9 mouse cellular contexts compared by ENCODE assay signal in genomic region chr15:99703104-99703503, GRCm38 (mm10). TPM values are rescaled to one million over a fixed set of nuclear protein-coding genes. Genes with fewer than 3 reads are reported as not detected.
DNase-seq lines count a peak whose midpoint lies in the region; ATAC-seq and TF ChIP-seq lines count a peak whose summit lies in the region.
"Had no signal": no experiment of that assay in that cellular context is flagged by ENCODE, and none has a peak within 500 bp of the region (broad histone marks: within the 10 kb centered on the region; RNA-seq: fewer than 3 reads in every experiment).

No protein-coding gene starts in this region.

- WGBS in heart, embryonic 10.5 days: 65% methylated on average over 9 of the region's 9 CpGs
- WGBS in heart, embryonic 16.5 days: 63% methylated on average over 9 of the region's 9 CpGs
- 64% methylated on average over 9 of the region's 9 CpGs for WGBS in midbrain, embryonic 10.5 days

- intact Hi-C loops in heart, postnatal 25 days (cut with DNase I): loop anchor here (2.0 kb wide), 1 partner anchor 70 kb away; the partner anchor contains the start of gene Cers5

- H3K4me2 ChIP-seq in heart, embryonic 16.5 days (ENCODE audit: low read depth, low read length): peak overlapping the region; percentile 82

- peaks cover 44% of the 10 kb centered on the region for H3K36me3 ChIP-seq in heart, embryonic 10.5 days
- peaks cover 16% of the 10 kb centered on the region for H3K36me3 ChIP-seq in ES-E14 (ENCODE audit: control insufficient read depth, insufficient read depth, low read length, poor library complexity, severe bottlenecking)
- peaks cover 18% of the 10 kb centered on the region for H3K36me3 ChIP-seq in heart, embryonic 16.5 days (ENCODE audit: control insufficient read depth, insufficient read depth)
- H3K36me3 ChIP-seq in midbrain, embryonic 10.5 days: peaks cover 48% of the 10 kb centered on the region

- in situ Hi-C loops in ES-E14 (cut with MboI; ENCODE audit: low sequenced_read_pairs in 2 of 2, unreplicated experiment in 2 of 2): no loop called here

- H3K27me3 ChIP-seq in heart, embryonic 10.5 days (ENCODE audit: insufficient read depth, poor library complexity, severe bottlenecking): peaks cover 14% of the 10 kb centered on the region
- H3K27me3 ChIP-seq in heart, embryonic 16.5 days (ENCODE audit: control insufficient read depth, insufficient read depth, low read length): 0 out of 2 replicates have a peak, but pooled peaks cover 4% of the 10 kb centered on the region
- H3K27me3 ChIP-seq in midbrain, embryonic 10.5 days (ENCODE audit: low read depth, poor library complexity, severe bottlenecking): peaks cover 8% of the 10 kb centered on the region

- H3K27ac ChIP-seq in heart, embryonic 10.5 days: peak overlapping the region; percentile 100; the same call in 1 of the 2 replicates
- H3K27ac ChIP-seq in ES-E14 (ENCODE audit: insufficient read depth, low read depth, low read length, poor library complexity, severe bottlenecking): peak overlapping the region; percentile 89
- peak overlapping the region; percentile 95 for H3K27ac ChIP-seq in heart, embryonic 16.5 days (ENCODE audit: low read length)
- H3K27ac ChIP-seq in midbrain, embryonic 10.5 days (replicated peaks): peak overlapping the region; percentile 100

- H3K9ac ChIP-seq in ES-E14 (ENCODE audit: insufficient read depth, low read depth, low read length, poor library complexity, severe bottlenecking): peak overlapping the region; percentile 76
- peak overlapping the region; percentile 89 for H3K9ac ChIP-seq in heart, embryonic 16.5 days (ENCODE audit: low read length)

- H3K4me1 ChIP-seq in heart, embryonic 10.5 days: peaks cover 65% of the 10 kb centered on the region
- H3K4me1 ChIP-seq in ES-E14 (ENCODE audit: control insufficient read depth in 2 of 2, insufficient read depth in 2 of 2, low read length in 2 of 2, poor library complexity in 1 of 2): peaks cover 10 to 22% of the 10 kb centered on the region in 2 experiments; a peak in 3 of 4 replicates
- H3K4me1 ChIP-seq in heart, embryonic 16.5 days (ENCODE audit: control insufficient read depth, insufficient read depth, low read length): peaks cover 39% of the 10 kb centered on the region
- peaks cover 52% of the 10 kb centered on the region for H3K4me1 ChIP-seq in midbrain, embryonic 10.5 days

- no peak for DNase-seq in heart, embryonic 10.5 days (ENCODE audit: low spot score)
- DNase-seq in heart, postnatal 25 days (ENCODE audit: low spot score): no peak
- DNase-seq in ES-E14 (ENCODE audit: low read depth, low spot score): no peak
- DNase-seq in midbrain, embryonic 10.5 days (ENCODE audit: low spot score): no peak
- DNase-seq in testis, postnatal 14 days (ENCODE audit: low spot score): no peak
- DNase-seq in gastrocnemius, postnatal 4 days (ENCODE audit: low spot score in 2 of 2): no peak
- no peak for DNase-seq in right cerebral cortex, adult 18-20 months

- no peaks in the 10 kb centered on the region for H3K9me3 ChIP-seq in heart, embryonic 10.5 days
- H3K9me3 ChIP-seq in ES-E14 (ENCODE audit: control insufficient read depth, insufficient read depth, low read depth, low read length): no peaks in the 10 kb centered on the region
- H3K9me3 ChIP-seq in heart, embryonic 16.5 days (replicated peaks; ENCODE audit: control insufficient read depth, low read length): no peaks in the 10 kb centered on the region
- H3K9me3 ChIP-seq in midbrain, embryonic 10.5 days (replicated peaks): no peaks in the 10 kb centered on the region

- peak overlapping the region; percentile 92 for H3K4me3 ChIP-seq in heart, embryonic 10.5 days
- peak overlapping the region; percentile 89 to 90 for H3K4me3 ChIP-seq in ES-E14 (ENCODE audit: insufficient read depth in 1 of 2, low read depth in 1 of 2, low read length in 2 of 2, poor library complexity in 1 of 2, severe bottlenecking in 1 of 2)
- peak overlapping the region; percentile 71 for H3K4me3 ChIP-seq in heart, embryonic 16.5 days (ENCODE audit: low read length)
- H3K4me3 ChIP-seq in midbrain, embryonic 10.5 days: peak overlapping the region; percentile 93

- no peak for ATAC-seq in heart, embryonic 16.5 days (replicated peaks; ENCODE audit: extremely low read depth, insufficient read depth, low FRiP score)

TF ChIP-seq in ES-E14, 5 proteins besides CTCF, POLR2A, EP300 and RAD21:
- TF ChIP-seq HCFC1 (IDR thresholded peaks at IDR 0.05; ENCODE audit: borderline replicate concordance, insufficient read depth, low read length) (no peak), CHD2 (IDR thresholded peaks at IDR 0.05; ENCODE audit: low read depth, low read length) (no peak), MAFK (IDR thresholded peaks at IDR 0.05; ENCODE audit: insufficient read depth, low read depth, low read length) (no peak), ZC3H11A (IDR thresholded peaks at IDR 0.05; ENCODE audit: borderline replicate concordance, low read depth, low read length) (no peak), ZNF384 (IDR thresholded peaks at IDR 0.05; ENCODE audit: low read depth, low read length) (no peak)

RNA-seq across cellular contexts. Expression of gene Smarcd1, which starts 1.2 kb away (rescaled TPM):
- polyA plus RNA-seq in heart, embryonic 10.5 days (2016; fragmentation: Nextera tagmentation; extraction: Ambion mirVana): 31.1 and 45.5 TPM in 2 replicates
- total RNA-seq in heart, postnatal 25 days (2021): 10 to 100 TPM; 23.5 to 25.3 TPM
- total RNA-seq in ES-E14 (2012; rRNA removed): 62.1 and 76.3 TPM in 2 replicates
- 21.7 and 21.9 TPM in 2 replicates for polyA plus RNA-seq in heart, embryonic 16.5 days (2015; fragmentation: Nextera tagmentation; extraction: Ambion mirVana)
- 98.1 and 112 TPM in 2 replicates for polyA plus RNA-seq in midbrain, embryonic 10.5 days (2016; fragmentation: Nextera tagmentation; extraction: Ambion mirVana)
- 10 to 100 TPM; 26.9 to 34.7 TPM for total RNA-seq in gastrocnemius, postnatal 4 days (2021)

RNA-seq across cellular contexts. Expression of gene Gm17349, which starts 2.2 kb away (rescaled TPM):
- not detected in 2 replicates for polyA plus RNA-seq in heart, embryonic 10.5 days (2016; fragmentation: Nextera tagmentation; extraction: Ambion mirVana)
- 1 to 10 TPM; 2.8 to 4.2 TPM for total RNA-seq in heart, postnatal 25 days (2021)
- total RNA-seq in ES-E14 (2012; rRNA removed): 2.3 and 2.5 TPM in 2 replicates
- polyA plus RNA-seq in heart, embryonic 16.5 days (2015; fragmentation: Nextera tagmentation; extraction: Ambion mirVana): not detected in 2 replicates
- not detected in 2 replicates for polyA plus RNA-seq in midbrain, embryonic 10.5 days (2016; fragmentation: Nextera tagmentation; extraction: Ambion mirVana)
- 1 to 10 TPM; 2.5 to 2.9 TPM for total RNA-seq in gastrocnemius, postnatal 4 days (2021)
- total RNA-seq: neutrophil, adult 5-6 weeks had no signal

RNA-seq across cellular contexts. Expression of gene Gpd1, which starts 14.2 kb away (rescaled TPM):
- polyA plus RNA-seq in heart, embryonic 10.5 days (2016; fragmentation: Nextera tagmentation; extraction: Ambion mirVana): 0.74 and 0.87 TPM in 2 replicates
- 10 to 100 TPM; 54.1 to 67.6 TPM for total RNA-seq in heart, postnatal 25 days (2021)
- total RNA-seq in ES-E14 (2012; rRNA removed): 0.85 and 1.1 TPM in 2 replicates
- 2.4 and 2.7 TPM in 2 replicates for polyA plus RNA-seq in heart, embryonic 16.5 days (2015; fragmentation: Nextera tagmentation; extraction: Ambion mirVana)
- polyA plus RNA-seq in midbrain, embryonic 10.5 days (2016; fragmentation: Nextera tagmentation; extraction: Ambion mirVana): 0.40 and 0.62 TPM in 2 replicates
- total RNA-seq in gastrocnemius, postnatal 4 days (2021): 100 to 1,000 TPM; 201 to 212 TPM
- total RNA-seq: neutrophil, adult 5-6 weeks had no signal

RNA-seq across cellular contexts. Expression of gene Cox14, which starts 22.3 kb away (rescaled TPM):
- polyA plus RNA-seq in heart, embryonic 10.5 days (2016; fragmentation: Nextera tagmentation; extraction: Ambion mirVana): 164 and 187 TPM in 2 replicates
- total RNA-seq in heart, postnatal 25 days (2021): 100 to 1,000 TPM; 227 to 229 TPM
- 68.8 and 86.6 TPM in 2 replicates for total RNA-seq in ES-E14 (2012; rRNA removed)
- polyA plus RNA-seq in heart, embryonic 16.5 days (2015; fragmentation: Nextera tagmentation; extraction: Ambion mirVana): 217 and 241 TPM in 2 replicates
- 157 and 159 TPM in 2 replicates for polyA plus RNA-seq in midbrain, embryonic 10.5 days (2016; fragmentation: Nextera tagmentation; extraction: Ambion mirVana)
- 100 to 1,000 TPM; 125 to 144 TPM for total RNA-seq in gastrocnemius, postnatal 4 days (2021)

RNA-seq across cellular contexts. Expression of gene Asic1, which starts 32.9 kb away (rescaled TPM):
- polyA plus RNA-seq in heart, embryonic 10.5 days (2016; fragmentation: Nextera tagmentation; extraction: Ambion mirVana): 3.2 and 5.2 TPM in 2 replicates
- under 1 TPM; 0.48 to 0.55 TPM for total RNA-seq in heart, postnatal 25 days (2021)
- total RNA-seq in ES-E14 (2012; rRNA removed): 6.6 and 15.0 TPM in 2 replicates
- polyA plus RNA-seq in heart, embryonic 16.5 days (2015; fragmentation: Nextera tagmentation; extraction: Ambion mirVana): 1.6 TPM in 2 replicates
- 6.0 and 14.9 TPM in 2 replicates for polyA plus RNA-seq in midbrain, embryonic 10.5 days (2016; fragmentation: Nextera tagmentation; extraction: Ambion mirVana)
- total RNA-seq in gastrocnemius, postnatal 4 days (2021): 1 to 10 TPM in 1 of 2 experiments, under 1 TPM in 1; 0.91 to 1.9 TPM

Comparison
In these comparisons a context has a peak if more than half of its experiments do, and no peak if none do; other contexts are left out.
1. RNA of gene Gpd1, which starts 14.2 kb away (total RNA-seq): 201 to 212 TPM in gastrocnemius, postnatal 4 days and 54.1 to 67.6 TPM in heart, postnatal 25 days; 0.85 to 1.1 TPM in ES-E14; every median in the first group is over 10 times any median in the second.
2. Peak in every context shown above with its lines, with median percentiles within 50 percentile points of each other: H3K27ac ChIP-seq and H3K4me3 ChIP-seq.